Mouse (Mus musculus): Measurements from ENCODE around the gene Hist1h4j.
"Not testable (repeated sequence)": the region's sequence is repeated elsewhere in the genome, so short reads cannot be mapped to it uniquely, and the experiment has no call there.

Hist1h4j gene

GRCm38 (mm10) chr13:21752356-21752755 lies 17.5 kb downstream of the Hist1h4j start:
- CTCF ChIA-PET, result interaction anchor here in 1 of 4 experiments (1.0 kb wide), 1 partner anchor 18 kb away, joined by 3 read pairs; the partner anchor contains the start of gene Hist1h4j

GRCm38 (mm10) chr13:21753051-21753523 lies 18.2 kb downstream of the Hist1h4j start:
- CTCF ChIA-PET, result no interaction called here

More at GRCm38 (mm10) chr13:21752356-21752755, 17.5 kb downstream of the Hist1h4j start:
- POLR2A ChIA-PET, result interaction anchor here (0.5 to 16.3 kb wide), 47 partner anchors 9 to 1869 kb away, joined by 3 to 823 read pairs (median 12); partner anchors contain the start of genes Hist1h1b (in 4 of the 4), Hist1h2ai (in 4 of the 4), Hist1h2an (in 4 of the 4) and Hist1h2bl (in 4 of the 4)

DNA sequence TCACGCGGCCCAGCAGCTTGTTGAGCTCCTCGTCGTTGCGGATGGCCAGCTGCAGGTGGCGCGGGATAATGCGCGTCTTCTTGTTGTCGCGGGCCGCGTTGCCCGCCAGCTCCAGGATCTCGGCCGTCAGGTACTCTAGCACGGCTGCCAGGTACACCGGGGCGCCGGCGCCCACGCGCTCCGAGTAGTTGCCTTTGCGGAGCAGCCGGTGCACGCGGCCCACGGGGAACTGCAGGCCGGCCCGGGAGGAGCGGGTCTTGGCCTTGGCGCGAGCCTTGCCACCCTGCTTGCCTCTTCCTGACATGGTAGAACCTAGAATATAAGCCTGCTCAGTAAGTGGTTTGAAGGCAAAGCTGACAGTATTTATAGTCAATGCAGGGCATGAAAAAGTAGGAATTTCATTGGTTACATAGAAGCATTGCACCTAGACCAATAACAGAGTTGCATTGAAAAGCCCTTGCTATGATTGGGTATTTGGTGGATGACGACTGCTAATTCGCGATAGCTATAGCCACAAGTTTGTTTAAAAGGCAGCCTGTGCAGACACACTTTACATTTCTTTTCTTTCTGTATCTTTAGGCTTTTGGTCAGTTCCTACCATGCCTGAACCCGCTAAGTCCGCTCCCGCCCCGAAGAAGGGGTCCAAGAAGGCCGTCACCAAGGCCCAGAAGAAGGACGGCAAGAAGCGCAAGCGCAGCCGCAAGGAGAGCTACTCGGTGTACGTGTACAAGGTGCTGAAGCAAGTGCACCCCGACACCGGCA lies 18.8 kb downstream of the Hist1h4j start, which contains the start of the genes Hist1h2ak and Hist1h2bn:
Gene Hist1h2ak (minus strand): TSS at position 304 of the 762 bp plus-strand sequence.
Gene Hist1h2bn (plus strand): TSS at position 600 of the 762 bp plus-strand sequence.
- CTCF ChIA-PET, result not testable (repeated sequence)
- POLR2A ChIA-PET, result interaction anchor here (0.5 to 16.3 kb wide), 101 partner anchors 8 to 1999 kb away, joined by 3 to 823 read pairs (median 5); partner anchors contain the start of genes Hist1h1b (in 4 of the 4), Hist1h2ai (in 4 of the 4), Hist1h2an (in 4 of the 4) and Hist1h2bl (in 4 of the 4)

More at GRCm38 (mm10) chr13:21753051-21753523, 18.2 kb downstream of the Hist1h4j start:
- POLR2A ChIA-PET, result interaction anchor here (0.6 to 16.3 kb wide), 68 partner anchors 8 to 1999 kb away, joined by 3 to 823 read pairs (median 9); partner anchors contain the start of genes Hist1h1b (in 4 of the 4), Hist1h2ai (in 4 of the 4), Hist1h2an (in 4 of the 4) and Hist1h2bl (in 4 of the 4)

DNA sequence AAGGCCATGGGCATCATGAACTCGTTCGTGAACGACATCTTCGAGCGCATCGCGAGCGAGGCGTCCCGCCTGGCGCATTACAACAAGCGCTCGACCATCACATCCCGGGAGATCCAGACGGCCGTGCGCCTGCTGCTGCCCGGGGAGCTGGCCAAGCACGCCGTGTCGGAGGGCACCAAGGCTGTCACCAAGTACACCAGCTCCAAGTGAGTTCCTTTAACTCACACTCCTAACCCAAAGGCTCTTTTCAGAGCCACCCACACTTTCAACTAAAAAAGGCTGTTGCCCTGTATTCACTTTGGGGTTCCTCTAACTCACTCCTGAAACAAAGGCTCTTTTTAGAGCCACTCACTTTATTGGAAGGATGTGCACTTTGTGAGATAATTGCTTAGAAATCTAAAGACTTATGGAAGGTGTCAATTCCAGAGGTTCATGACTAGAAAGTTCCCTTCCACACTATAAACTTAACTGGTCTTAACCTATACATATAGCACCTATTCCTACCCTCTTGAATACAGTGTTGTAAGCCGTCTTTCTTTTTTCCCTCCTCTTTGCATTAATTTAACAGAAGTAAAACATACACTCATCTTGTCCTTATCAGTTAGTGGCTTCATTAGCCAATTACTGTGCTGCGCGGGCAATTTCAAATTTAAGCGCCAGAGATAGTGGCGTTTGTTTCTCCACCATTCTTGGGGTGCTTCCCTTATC lies 19.6 kb downstream of the Hist1h4j start:
- POLR2A ChIA-PET, result interaction anchor here (0.5 to 16.3 kb wide), 89 partner anchors 7 to 1994 kb away, joined by 3 to 823 read pairs (median 5); partner anchors contain the start of genes Hist1h1b (in 4 of the 4), Hist1h2ai (in 4 of the 4), Hist1h2an (in 4 of the 4) and Hist1h2bl (in 4 of the 4)
- CTCF ChIA-PET, result not testable (repeated sequence)

- CTCF ChIA-PET, result no interaction called here
- POLR2A ChIA-PET, result interaction anchor here in 2 of 4 experiments (1.9 to 16.3 kb wide), 5 partner anchors 23 to 280 kb away, joined by 4 to 823 read pairs (median 530); partner anchors contain the start of genes Hist1h1b (in 2 of the 2), Hist1h2an (in 2 of the 2), Hist1h2bp (in 2 of the 2) and Hist1h3i (in 2 of the 2)
Measured at GRCm38 (mm10) chr13:21755707-21756106, 20.8 kb downstream of the Hist1h4j start.

GRCm38 (mm10) chr13:21778814-21779766 lies 44.2 kb downstream of the Hist1h4j start:
- POLR2A ChIA-PET, result interaction anchor here (0.6 to 22.5 kb wide), 68 partner anchors 8 to 1846 kb away, joined by 3 to 823 read pairs (median 5); partner anchors contain the start of genes Hist1h2ai (in 4 of the 4), Hist1h2ak (in 4 of the 4), Hist1h2an (in 4 of the 4) and Hist1h2bn (in 4 of the 4)
- CTCF ChIA-PET, result no interaction called here

- POLR2A ChIA-PET, result interaction anchor here (0.6 to 22.5 kb wide), 81 partner anchors 7 to 1982 kb away, joined by 3 to 823 read pairs (median 5); partner anchors contain the start of genes Hist1h2ai (in 4 of the 4), Hist1h2ak (in 4 of the 4), Hist1h2bn (in 4 of the 4) and Hist1h3h (in 4 of the 4)
- CTCF ChIA-PET, result interaction anchor here in 1 of 4 experiments (0.7 kb wide), 1 partner anchor 264 kb away, joined by 3 read pairs; no protein-coding TSS in a partner anchor
Measured at GRCm38 (mm10) chr13:21779767-21780731, 45.2 kb downstream of the Hist1h4j start, which contains the start of gene Hist1h1b. Hist1h1b (minus strand) TSS chr13:21780625.

DNA sequence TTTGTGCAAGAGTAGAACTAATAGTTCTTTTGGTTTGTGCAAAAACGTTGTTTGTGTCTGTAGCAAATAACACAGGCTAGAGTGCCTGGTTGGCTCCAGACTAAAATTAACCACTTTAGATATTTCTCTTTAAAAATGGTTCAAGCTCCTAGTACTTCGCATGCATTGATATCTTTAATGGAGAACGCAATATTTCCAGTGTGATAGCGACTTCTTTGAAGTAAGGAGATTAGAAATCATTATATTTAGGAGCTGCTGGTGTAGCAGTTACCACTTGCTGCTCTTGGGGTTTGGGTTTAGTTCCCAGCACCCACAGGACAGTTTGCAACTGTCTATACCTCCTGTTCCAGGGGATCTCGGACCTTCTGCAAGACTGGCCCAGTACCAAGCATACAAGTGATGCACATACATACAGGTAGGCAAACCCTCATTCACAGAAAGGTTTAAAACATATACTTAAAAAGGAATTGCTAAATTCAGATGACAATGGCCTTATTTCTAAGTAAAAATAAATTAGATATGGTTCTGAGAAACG lies 46.2 kb downstream of the Hist1h4j start:
- CTCF ChIA-PET, result interaction anchor here in 1 of 4 experiments (0.7 kb wide), 1 partner anchor 263 kb away, joined by 3 read pairs; no protein-coding TSS in a partner anchor
- POLR2A ChIA-PET, result interaction anchor here (0.8 to 22.5 kb wide), 40 partner anchors 9 to 1981 kb away, joined by 3 to 823 read pairs (median 13); partner anchors contain the start of genes Hist1h2ai (in 4 of the 4), Hist1h2ak (in 4 of the 4), Hist1h2bn (in 4 of the 4) and Hist1h3h (in 4 of the 4)

DNA sequence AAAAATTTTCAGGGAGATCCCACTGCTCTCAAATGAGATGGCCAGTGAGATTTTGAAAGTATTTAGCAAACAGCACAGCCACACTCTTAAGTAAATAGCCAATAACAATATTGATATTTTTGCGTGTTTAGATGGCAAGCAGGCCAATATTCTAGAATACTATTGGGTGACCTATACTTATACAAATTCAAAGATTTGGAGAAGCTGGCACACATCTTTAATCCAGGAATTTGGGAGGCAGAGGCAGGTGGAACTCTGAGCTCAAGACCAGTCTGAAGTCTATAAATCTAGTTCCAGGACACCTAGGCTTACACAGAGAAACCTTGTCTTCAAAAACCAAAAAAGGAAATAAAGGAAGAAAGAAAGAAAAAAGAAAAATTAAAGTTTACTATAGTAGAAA lies 46.8 kb downstream of the Hist1h4j start:
- ChIA-PET CTCF (no interaction called here), POLR2A (interaction anchor here (0.6 to 22.5 kb wide), 36 partner anchors 8 to 1799 kb away, joined by 3 to 823 read pairs (median 10); partner anchors contain the start of genes Hist1h2ak (in 4 of the 4), Hist1h2bn (in 4 of the 4), Hist1h2bm (in 3 of the 4) and Hist1h2ag (in 2 of the 4))

- ChIA-PET POLR2A (interaction anchor here (0.5 to 22.5 kb wide), 50 partner anchors 8 to 1979 kb away, joined by 3 to 823 read pairs (median 5); partner anchors contain the start of genes Hist1h2ak (in 4 of the 4), Hist1h2bn (in 4 of the 4), Hist1h2ai (in 3 of the 4) and Hist1h2bm (in 3 of the 4)), CTCF (interaction anchor here in 1 of 4 experiments (0.7 kb wide), 1 partner anchor 34 kb away, joined by 3 read pairs; no protein-coding TSS in a partner anchor)
Measured at GRCm38 (mm10) chr13:21782361-21783254, 47.7 kb downstream of the Hist1h4j start.

- POLR2A ChIA-PET, result interaction anchor here (0.8 to 22.5 kb wide), 39 partner anchors 8 to 1981 kb away, joined by 3 to 823 read pairs (median 6); partner anchors contain the start of genes Hist1h2ak (in 4 of the 4), Hist1h2bn (in 4 of the 4), Hist1h2ai (in 3 of the 4) and Hist1h2bl (in 3 of the 4)
- CTCF ChIA-PET, result no interaction called here
Measured at GRCm38 (mm10) chr13:21783255-21783617, 48.4 kb downstream of the Hist1h4j start, which contains the start of gene Hist1h3i. Hist1h3i (minus strand) TSS chr13:21783370.

- ChIA-PET POLR2A (interaction anchor here in 3 of 4 experiments (0.8 to 22.5 kb wide), 28 partner anchors 9 to 1980 kb away, joined by 3 to 823 read pairs (median 6); partner anchors contain the start of genes Hist1h2ai (in 3 of the 3), Hist1h2ak (in 3 of the 3), Hist1h2bj (in 3 of the 3) and Hist1h2bl (in 3 of the 3)), CTCF (no interaction called here)
Measured at GRCm38 (mm10) chr13:21783734-21784161, 48.9 kb downstream of the Hist1h4j start.

GRCm38 (mm10) chr13:21784311-21784710 lies 49.4 kb downstream of the Hist1h4j start:
- POLR2A ChIA-PET, result interaction anchor here in 3 of 4 experiments (0.6 to 22.5 kb wide), 32 partner anchors 9 to 1980 kb away, joined by 3 to 823 read pairs (median 4); partner anchors contain the start of genes Hist1h2ai (in 3 of the 3), Hist1h2ak (in 3 of the 3), Hist1h2bj (in 3 of the 3) and Hist1h2bl (in 3 of the 3)
- CTCF ChIA-PET, result interaction anchor here in 1 of 4 experiments (0.7 kb wide), 1 partner anchor 49 kb away, joined by 3 read pairs; no protein-coding TSS in a partner anchor

Measured in embryonic stem cell, embryonic (primary cell).